Mouse (Mus musculus): ENCODE results near the gene Trnp1. TPM values are rescaled to one million over a fixed set of nuclear protein-coding genes. Genes with fewer than 3 reads are reported as not detected.
"Not testable (repeated sequence)": the region's sequence is repeated elsewhere in the genome, so short reads cannot be mapped to it uniquely, and the experiment has no call there.

Trnp1 gene
- polyA plus RNA-seq, 1 experiment from 2014 or later, result 1.1 TPM

- WGBS, result 28% methylated on average over 2 of the region's 2 CpGs
- Histone ChIP-seq H3K36me3 (ENCODE audit: insufficient read depth, low read length) (no peaks in the 10 kb centered on the region), H3K9ac (replicated peaks; ENCODE audit: low read depth) (no peak overlapping the region), H3K4me3 (ENCODE audit: low read depth, low read length) (no peak overlapping the region), H3K27ac (ENCODE audit: low read length) (no peak overlapping the region), H3K4me2 (replicated peaks; ENCODE audit: low read depth, low read length) (no peak overlapping the region), H3K27me3 (replicated peaks; ENCODE audit: insufficient read depth, low read length) (peaks cover 12% of the 10 kb centered on the region), H3K4me1 (ENCODE audit: insufficient read depth, low read depth, low read length) (no peaks in the 10 kb centered on the region), H3K9me3 (ENCODE audit: low read length) (no peaks in the 10 kb centered on the region)
- ATAC-seq (no peak), DNase-seq (ENCODE audit: low spot score) (no peak)
- TF ChIP-seq EP300 (IDR thresholded peaks at IDR 0.05) (no peak), CTCF (IDR thresholded peaks at IDR 0.05) (no peak)
Observed at GRCm38 (mm10) chr4:133521502-133521901, 23.2 kb upstream of the Trnp1 start.

- H3K4me3 ChIP-seq (ENCODE audit: low read depth, low read length), result peak overlapping the region; percentile 54
- H3K9ac ChIP-seq (replicated peaks; ENCODE audit: low read depth), result peak overlapping the region; percentile 60
- peak; percentile 37 for DNase-seq (ENCODE audit: low spot score)
- no peaks in the 10 kb centered on the region for H3K9me3 ChIP-seq (ENCODE audit: low read length)
- H3K36me3 ChIP-seq (ENCODE audit: insufficient read depth, low read length), result no peaks in the 10 kb centered on the region
- H3K4me2 ChIP-seq (replicated peaks; ENCODE audit: low read depth, low read length), result peak overlapping the region; percentile 48
- peaks cover 12% of the 10 kb centered on the region for H3K27me3 ChIP-seq (replicated peaks; ENCODE audit: insufficient read depth, low read length)
- ATAC-seq, result no peak; the same call in 1 of the 2 replicates
- 4% methylated on average over 25 of the region's 25 CpGs for WGBS
- TF ChIP-seq EP300 (IDR thresholded peaks at IDR 0.05), result no peak
- no peak for TF ChIP-seq CTCF (IDR thresholded peaks at IDR 0.05)
- H3K4me1 ChIP-seq (ENCODE audit: insufficient read depth, low read depth, low read length), result no peaks in the 10 kb centered on the region
- H3K27ac ChIP-seq (ENCODE audit: low read length), result peak overlapping the region; percentile 73
Observed at GRCm38 (mm10) chr4:133519369-133519665, 21.0 kb upstream of the Trnp1 start.

- Histone ChIP-seq H3K9me3 (ENCODE audit: low read length) (no peaks in the 10 kb centered on the region), H3K4me1 (ENCODE audit: insufficient read depth, low read depth, low read length) (no peaks in the 10 kb centered on the region), H3K9ac (replicated peaks; ENCODE audit: low read depth) (peak within 1 kb of the TSS; percentile 60), H3K27ac (ENCODE audit: low read length) (peak within 1 kb of the TSS; percentile 73), H3K4me2 (replicated peaks; ENCODE audit: low read depth, low read length) (peak within 1 kb of the TSS; percentile 48), H3K27me3 (replicated peaks; ENCODE audit: insufficient read depth, low read length) (peaks cover 12% of the 10 kb centered on the region), H3K4me3 (ENCODE audit: low read depth, low read length) (peak within 1 kb of the TSS; percentile 54), H3K36me3 (ENCODE audit: insufficient read depth, low read length) (no peaks in the 10 kb centered on the region)
- WGBS, result 2% methylated on average over 46 of the region's 69 CpGs
- ATAC-seq, result peak; percentile 97
- DNase-seq (ENCODE audit: low spot score), result peak; percentile 84
- TF ChIP-seq EP300 (IDR thresholded peaks at IDR 0.05), result no peak
- TF ChIP-seq CTCF (IDR thresholded peaks at IDR 0.05), result no peak
Observed at GRCm38 (mm10) chr4:133518601-133519368, 20.4 kb upstream of the Trnp1 start, which contains the start of gene Kdf1. Kdf1 (plus strand) TSS chr4:133518963.

GRCm38 (mm10) chr4:133512972-133513371 lies 14.6 kb upstream of the Trnp1 start:
- no peak overlapping the region for H3K9ac ChIP-seq (replicated peaks; ENCODE audit: low read depth)
- H3K4me2 ChIP-seq (replicated peaks; ENCODE audit: low read depth, low read length), result no peak overlapping the region
- peak; percentile 72 for DNase-seq (ENCODE audit: low spot score)
- TF ChIP-seq EP300 (IDR thresholded peaks at IDR 0.05) (no peak), CTCF (IDR thresholded peaks at IDR 0.05) (peak; percentile 94)
- H3K27me3 ChIP-seq (replicated peaks; ENCODE audit: insufficient read depth, low read length), result peaks cover 4% of the 10 kb centered on the region; the same call in 1 of the 2 replicates
- H3K9me3 ChIP-seq (ENCODE audit: low read length), result no peaks in the 10 kb centered on the region
- ATAC-seq, result peak; percentile 78
- no peaks in the 10 kb centered on the region for H3K36me3 ChIP-seq (ENCODE audit: insufficient read depth, low read length)
- H3K4me1 ChIP-seq (ENCODE audit: insufficient read depth, low read depth, low read length), result no peaks in the 10 kb centered on the region
- WGBS, result 9% methylated on average over 8 of the region's 8 CpGs
- H3K4me3 ChIP-seq (ENCODE audit: low read depth, low read length), result no peak overlapping the region
- H3K27ac ChIP-seq (ENCODE audit: low read length), result no peak overlapping the region

- not testable (repeated sequence) for H3K4me2 ChIP-seq (replicated peaks; ENCODE audit: low read depth, low read length); H3K9ac ChIP-seq (replicated peaks; ENCODE audit: low read depth); H3K4me3 ChIP-seq (ENCODE audit: low read depth, low read length); ATAC-seq; H3K27ac ChIP-seq (ENCODE audit: low read length); H3K27me3 ChIP-seq (replicated peaks; ENCODE audit: insufficient read depth, low read length); H3K9me3 ChIP-seq (ENCODE audit: low read length); DNase-seq (ENCODE audit: low spot score); H3K36me3 ChIP-seq (ENCODE audit: insufficient read depth, low read length); H3K4me1 ChIP-seq (ENCODE audit: insufficient read depth, low read depth, low read length)
- WGBS, result 44% methylated on average over 5 of the region's 5 CpGs
Observed at GRCm38 (mm10) chr4:133512511-133512910, 14.2 kb upstream of the Trnp1 start.

GRCm38 (mm10) chr4:133511050-133511449 lies 12.7 kb upstream of the Trnp1 start:
- no peak overlapping the region for H3K9ac ChIP-seq (replicated peaks; ENCODE audit: low read depth)
- no peak for TF ChIP-seq CTCF (IDR thresholded peaks at IDR 0.05)
- no peak for TF ChIP-seq EP300 (IDR thresholded peaks at IDR 0.05)
- WGBS, result 68% methylated on average over 5 of the region's 5 CpGs
- H3K4me2 ChIP-seq (replicated peaks; ENCODE audit: low read depth, low read length), result no peak overlapping the region
- no peak for ATAC-seq
- H3K9me3 ChIP-seq (ENCODE audit: low read length), result no peaks in the 10 kb centered on the region
- H3K27me3 ChIP-seq (replicated peaks; ENCODE audit: insufficient read depth, low read length), result no peaks in the 10 kb centered on the region
- H3K27ac ChIP-seq (ENCODE audit: low read length), result no peak overlapping the region
- H3K4me1 ChIP-seq (ENCODE audit: insufficient read depth, low read depth, low read length), result no peaks in the 10 kb centered on the region
- no peak for DNase-seq (ENCODE audit: low spot score)
- no peak overlapping the region for H3K4me3 ChIP-seq (ENCODE audit: low read depth, low read length)
- H3K36me3 ChIP-seq (ENCODE audit: insufficient read depth, low read length), result no peaks in the 10 kb centered on the region

All from lung, postnatal 0 days (tissue).